Mouse (Mus musculus) mouse embryonic stem cell (cell line): Measurements from ENCODE around the gene Vwce.

ENCODE experiments used
- in situ Hi-C, 2 experiments: fragments of 300-500 bp; cut with MboI; formaldehyde crosslinking; loops; 1 replicate in 1 of 2; 3 replicates in 1 of 2; pipeline ENCODE4 v1.14.3; 2019 to 2020; ENCODE audit warnings: low sequenced_read_pairs in 2 of 2, low pct_unique_long_range_greater_than_20kb in 1 of 2, mixed read lengths in 1 of 2; ENCODE audit not compliant: unreplicated experiment in 1 of 2

Gene Vwce

DNA sequence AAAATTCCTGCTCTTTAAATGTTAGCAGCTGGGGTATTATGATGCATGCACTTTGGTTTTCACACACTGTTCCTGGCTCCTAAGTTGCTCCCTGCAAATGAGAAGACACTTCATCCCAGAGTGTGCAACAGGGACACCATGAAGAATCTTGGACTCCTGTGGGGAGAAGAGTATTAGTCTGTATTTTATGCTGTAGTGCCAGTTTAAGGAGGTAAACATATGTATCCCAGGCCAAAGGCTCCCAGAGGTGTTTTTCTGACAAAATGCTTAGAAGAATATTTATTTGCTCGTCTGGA lies 44.7 kb downstream of the Vwce start:
- in situ Hi-C loops, result no loop called here

DNA sequence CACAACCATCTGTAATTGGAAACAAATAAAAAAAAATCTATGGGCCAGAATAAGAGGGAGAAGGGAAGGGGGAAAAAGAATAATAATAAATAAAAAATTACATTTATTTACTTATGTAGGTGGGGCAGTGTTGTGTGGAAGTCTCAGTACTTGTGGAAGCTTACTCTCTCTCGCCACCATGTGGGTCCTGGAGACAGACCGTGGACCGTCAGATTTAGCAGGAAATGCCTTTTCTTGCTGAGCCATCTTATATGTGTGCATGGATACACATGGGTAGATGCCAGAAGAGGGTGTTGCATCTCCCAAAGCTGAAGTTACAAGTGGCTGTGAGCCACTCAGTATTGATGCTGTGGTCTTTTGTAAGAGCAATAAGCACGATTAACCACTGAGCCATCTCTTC lies 47.6 kb downstream of the Vwce start:
- in situ Hi-C loops, result no loop called here

DNA sequence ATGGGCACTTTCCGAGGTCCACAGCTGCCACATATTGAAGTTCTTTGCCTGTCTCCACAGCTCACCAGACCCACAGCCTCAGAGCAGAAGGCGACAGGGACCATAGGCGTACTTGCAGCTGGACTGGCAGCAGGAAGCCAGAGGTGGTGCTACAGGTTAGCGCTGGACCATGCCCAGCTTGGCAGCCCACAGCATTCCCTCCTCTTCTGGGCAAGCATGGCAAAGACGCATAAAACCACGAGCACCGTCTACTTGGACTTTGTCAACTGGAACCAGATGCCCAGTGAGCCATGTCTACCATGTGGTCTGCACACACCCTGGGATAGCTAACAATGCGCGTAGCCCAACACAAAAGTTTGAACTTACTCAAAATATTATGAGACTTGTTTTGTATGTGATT lies 51.1 kb downstream of the Vwce start:
- in situ Hi-C loops, result no loop called here

DNA sequence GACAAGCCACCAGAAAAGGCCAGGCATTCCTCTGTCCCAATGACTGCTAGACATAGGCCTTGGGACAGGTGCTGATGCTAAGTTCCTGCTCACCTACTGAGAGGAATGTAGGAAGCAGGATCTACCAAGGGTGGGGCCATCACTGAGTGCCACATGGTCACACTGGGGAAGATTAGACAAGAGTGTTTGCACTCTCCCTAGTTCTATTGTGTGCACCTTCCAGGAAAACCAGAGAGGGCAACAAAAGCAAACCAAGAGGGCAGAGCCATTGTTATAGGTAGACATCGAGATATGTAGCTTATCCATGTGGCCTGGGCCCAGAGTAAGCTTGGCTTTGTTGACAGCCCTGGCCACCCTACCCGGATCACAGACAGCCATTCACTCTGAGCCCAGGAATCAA lies 51.7 kb downstream of the Vwce start:
- in situ Hi-C loops, result no loop called here

DNA sequence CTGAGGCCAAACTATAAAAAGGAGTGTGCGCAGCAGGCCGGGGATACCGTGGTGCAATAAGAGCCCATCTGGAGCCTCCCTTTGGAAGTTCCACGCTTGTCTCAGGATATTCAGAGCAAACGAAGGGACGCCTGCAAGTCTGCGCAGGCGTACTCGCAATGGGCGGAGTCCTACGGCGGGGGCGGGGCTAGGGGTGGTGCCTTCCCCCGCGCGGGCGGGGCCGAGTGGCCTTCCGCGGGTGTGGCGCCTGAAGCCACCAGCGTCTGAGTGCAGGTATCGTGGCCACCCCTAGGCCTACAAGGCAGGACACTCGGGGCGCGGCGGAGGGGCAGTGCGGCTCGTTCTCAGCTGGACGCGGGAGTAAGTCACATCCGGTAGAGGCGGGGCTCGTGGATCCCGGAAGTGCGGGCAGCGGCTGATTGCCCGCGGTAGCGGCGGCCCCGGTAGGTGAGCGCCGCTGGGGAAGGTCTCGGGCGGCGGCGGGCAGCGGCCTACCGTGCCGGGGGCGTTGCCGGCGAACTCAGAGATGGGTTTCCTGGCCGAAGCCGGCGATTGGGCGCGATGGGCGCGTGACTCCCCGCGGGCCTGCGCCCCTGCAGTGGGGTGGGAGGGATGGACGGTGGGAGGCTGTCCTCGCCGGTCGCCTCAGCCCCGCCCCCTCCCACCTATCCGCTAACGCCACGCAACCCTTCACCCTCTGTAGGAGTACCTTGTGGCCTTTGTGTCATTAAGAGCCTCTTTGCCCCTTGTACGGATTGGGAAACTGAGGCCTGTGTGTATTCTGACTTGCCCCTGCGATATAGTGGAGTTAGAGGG lies 54.7 kb downstream of the Vwce start, which contains the start of gene Vps37c:
Gene Vps37c, plus strand, starts transcription at position 199 of the 816 bp plus-strand sequence.
- in situ Hi-C loops, result no loop called here

DNA sequence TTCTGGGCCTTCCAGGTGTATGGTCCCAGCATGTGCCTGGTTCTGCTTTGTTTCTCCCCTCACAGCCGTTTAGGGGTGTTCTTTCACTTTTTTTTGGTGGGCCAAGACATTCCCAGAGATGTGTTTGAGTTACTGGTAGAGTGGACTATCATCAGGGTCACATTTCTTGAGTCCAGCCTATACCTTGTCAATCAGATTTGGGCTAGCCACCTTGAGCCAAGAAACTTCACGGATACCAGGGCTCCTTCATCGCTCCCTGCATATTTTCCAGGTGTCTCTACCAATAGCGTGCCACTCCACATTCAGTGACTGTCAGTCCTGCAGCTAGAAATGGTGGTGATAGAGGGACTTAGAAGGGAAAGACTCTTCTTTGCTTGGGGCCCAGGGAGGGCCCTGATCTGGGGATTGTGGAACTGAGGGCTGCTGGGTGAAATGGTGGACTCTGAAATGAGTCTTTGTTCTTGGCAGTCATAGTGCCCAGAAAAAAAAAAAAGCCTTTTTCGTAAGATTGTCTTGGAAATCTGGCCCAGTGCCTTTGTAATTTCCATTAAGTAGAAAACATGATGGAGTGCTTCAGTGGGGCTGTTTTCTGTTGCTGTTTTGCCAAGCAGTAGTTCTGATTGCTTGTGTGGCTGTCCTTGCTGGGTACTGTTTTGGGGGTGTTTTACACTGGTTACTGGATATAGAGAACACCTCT lies 55.6 kb downstream of the Vwce start:
- in situ Hi-C loops, result no loop called here

DNA sequence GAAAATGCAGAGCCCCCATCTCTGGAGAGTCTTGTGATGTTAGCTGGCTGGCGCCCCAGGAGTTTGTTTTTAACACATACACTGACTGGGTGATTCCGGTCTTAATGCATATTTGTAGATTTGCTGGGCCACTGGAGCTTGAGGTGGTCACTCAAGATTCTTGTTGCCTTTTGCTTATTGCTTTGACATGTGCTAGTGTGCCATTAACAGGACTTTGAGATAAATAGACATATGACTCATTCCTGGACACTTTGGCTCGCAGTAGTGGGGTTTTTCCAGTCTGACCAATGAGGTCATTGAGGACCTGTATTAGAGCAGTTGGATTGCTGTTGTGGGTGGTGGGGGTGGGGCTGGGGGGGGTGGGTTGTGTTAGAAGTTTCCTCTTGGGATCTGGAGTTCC lies 56.3 kb downstream of the Vwce start:
- in situ Hi-C loops, result no loop called here

DNA sequence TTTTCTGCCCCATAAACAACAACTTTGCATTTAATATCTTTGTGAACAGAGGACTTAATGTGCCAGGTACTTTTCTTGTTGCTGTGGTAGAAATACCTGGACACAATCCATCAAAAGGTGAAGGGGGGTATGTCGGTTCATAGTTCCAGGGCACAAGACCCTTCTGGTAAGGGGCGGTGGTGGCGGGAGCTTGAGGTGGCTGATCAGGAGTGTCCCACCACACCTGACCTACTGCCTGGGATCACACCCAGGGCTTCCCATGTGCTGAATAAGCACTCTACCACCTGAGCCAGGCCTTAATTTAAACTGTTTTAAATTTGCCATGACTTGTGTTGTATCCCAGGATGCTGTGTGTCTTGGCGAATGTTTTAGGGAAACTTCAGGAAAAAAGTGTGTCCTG lies 57.1 kb downstream of the Vwce start:
- in situ Hi-C loops, result no loop called here

DNA sequence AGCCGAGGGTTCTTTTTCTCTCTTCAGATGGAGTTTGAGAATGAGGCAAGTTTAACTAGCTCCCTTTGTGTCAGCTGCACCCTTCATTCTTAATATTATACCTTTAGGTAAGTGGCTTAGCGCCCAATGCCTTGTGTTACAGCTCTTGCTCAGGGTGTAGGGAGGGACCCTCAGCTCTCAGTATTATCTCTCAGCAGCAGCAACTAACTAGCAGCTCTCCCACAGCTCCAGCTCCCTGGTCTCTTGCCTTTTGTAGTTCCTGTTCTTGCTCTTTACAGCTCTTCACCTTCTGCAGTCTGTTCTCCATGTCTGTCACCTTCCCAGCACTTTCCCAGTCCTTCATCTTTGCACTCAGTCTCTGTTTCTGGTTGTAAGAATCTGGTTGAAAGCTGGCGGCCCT lies 57.6 kb downstream of the Vwce start:
- in situ Hi-C loops, result no loop called here

DNA sequence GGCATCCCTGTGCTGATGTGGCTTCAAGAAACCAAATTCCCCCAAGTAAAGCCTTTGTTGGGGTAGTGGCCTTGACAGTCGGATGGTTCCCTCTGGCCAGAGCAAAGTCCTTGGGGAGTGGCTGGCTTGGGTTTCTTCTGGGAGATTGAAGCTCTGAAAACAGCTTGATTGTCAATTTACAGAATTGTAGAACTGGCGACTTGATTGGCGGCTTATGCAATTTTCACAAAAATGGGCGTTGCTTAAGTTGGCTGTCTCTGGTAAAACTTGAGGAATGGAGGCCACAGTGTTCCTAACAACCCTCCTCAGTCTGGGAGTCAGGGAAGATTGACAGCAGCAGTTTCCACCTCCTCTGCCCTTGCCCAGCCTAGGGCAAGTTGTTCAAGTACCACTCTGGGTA lies 58.3 kb downstream of the Vwce start:
- in situ Hi-C loops, result no loop called here

DNA sequence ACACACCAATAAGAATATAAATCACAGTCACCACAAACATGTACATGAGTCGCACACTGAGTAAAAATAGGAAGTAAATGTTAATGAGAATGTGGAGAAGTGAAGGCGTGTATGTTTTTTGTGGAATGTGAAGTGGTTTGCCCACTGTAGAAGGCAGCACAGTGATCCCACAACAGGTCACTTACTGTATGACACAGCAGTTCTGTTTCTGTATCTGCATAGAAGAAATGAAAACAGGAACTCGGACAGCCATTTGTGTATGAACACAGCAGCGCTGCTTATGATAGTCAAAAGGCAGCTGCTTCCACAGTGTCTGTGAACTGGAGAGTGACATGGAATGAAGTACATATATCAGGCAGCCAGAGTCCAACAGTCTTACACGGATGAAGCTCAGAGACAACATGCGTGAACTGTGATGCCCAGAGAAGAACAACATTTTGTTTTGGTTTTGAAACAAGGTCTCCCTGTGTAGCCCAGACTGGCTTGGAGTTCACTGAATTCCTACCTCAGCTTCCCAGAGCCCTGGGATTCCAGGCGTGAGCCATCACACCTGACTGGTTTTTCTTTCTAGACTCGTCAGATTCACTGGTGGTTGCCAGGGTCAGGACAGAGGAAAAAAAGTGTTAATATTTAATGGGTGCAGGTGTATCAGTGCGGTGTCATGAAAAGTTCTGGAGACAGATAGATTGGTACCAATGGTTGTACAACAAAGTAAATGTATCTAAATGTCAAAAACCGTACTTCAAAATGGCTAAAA lies 60.1 kb downstream of the Vwce start:
- in situ Hi-C loops, result no loop called here

DNA sequence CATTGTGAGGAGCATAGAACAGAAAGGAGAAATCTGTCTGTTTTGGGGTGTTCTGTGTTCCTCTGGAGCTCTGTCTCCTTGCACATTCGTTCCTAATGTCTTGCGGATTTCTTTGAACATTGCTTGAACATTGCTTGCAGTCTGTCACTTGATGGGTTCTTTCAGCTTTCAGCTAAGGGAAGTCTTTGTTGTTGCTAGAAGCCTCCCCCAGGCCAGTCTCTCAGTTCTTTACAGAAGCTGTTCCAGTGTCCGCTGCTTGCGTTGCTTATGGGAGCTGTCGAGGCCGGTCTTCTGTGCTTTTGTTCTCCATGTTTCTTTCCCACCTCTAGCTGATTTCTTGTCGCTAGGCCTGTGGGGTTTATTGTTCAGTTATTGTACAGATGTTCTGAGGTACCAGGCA lies 61.8 kb downstream of the Vwce start:
- in situ Hi-C loops, result no loop called here

DNA sequence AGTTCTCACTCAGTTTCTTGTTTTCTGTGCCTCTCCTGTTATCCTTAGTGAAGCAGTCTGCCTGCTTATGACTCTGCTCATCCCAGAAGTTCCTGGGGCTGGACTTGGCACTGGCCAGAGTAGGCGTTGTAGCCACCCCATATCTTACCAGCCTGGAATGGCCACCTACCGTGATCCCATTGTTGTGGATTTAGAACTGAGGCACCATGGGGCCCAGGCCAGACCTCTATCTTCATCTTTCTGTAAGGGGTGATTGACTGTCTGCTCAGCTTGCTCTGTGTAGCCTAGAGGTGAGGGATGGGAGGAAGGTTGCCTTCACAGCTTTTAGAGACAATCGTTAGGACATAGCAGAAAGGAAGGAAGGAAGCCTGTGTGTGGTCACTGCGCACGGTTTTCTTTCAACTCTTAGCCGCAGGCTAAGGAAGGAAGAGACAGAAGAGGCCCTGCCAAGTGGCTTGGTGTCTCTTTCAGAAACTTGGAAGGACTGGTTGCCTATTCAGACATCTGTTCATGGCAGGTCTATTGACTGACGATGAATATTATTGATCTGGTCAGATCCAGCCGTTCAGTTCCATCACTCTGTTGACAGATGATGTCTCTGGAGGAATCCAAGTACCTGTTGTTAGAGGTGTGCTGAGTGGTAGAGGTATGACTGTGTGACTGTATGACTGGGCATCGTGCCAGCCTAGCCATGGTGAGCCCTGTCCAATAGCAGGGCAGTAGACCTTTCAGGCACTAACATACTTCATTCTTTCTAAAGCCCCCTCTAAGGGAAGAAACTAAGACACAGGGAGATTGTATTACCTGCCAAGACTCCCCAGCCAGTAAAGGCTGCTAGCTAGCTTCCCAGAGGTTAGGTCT lies 64.3 kb downstream of the Vwce start:
- in situ Hi-C loops, result no loop called here

DNA sequence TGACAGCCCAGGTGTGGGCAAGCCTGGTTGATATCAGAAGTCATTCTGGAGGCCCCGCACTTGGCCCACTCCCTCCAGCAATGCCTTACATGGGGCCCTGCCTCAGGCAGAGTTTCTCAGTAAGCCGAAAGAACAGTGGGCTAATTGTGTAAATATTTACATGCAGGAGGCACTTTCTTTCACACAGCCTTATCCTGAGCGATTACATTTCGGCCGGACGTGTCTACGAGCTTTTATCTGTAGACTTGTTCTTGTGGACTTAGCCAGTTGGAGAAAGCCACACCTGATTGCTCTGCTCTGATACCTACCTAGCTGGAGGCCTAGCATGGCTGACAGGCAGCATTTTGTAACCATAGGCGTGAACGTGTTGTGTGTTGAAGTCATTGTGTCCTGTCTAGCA lies 65.8 kb downstream of the Vwce start:
- in situ Hi-C loops, result loop anchor here in 1 of 2 experiments (5.0 kb wide), 1 partner anchor 33 kb away; no protein-coding TSS in a partner anchor

DNA sequence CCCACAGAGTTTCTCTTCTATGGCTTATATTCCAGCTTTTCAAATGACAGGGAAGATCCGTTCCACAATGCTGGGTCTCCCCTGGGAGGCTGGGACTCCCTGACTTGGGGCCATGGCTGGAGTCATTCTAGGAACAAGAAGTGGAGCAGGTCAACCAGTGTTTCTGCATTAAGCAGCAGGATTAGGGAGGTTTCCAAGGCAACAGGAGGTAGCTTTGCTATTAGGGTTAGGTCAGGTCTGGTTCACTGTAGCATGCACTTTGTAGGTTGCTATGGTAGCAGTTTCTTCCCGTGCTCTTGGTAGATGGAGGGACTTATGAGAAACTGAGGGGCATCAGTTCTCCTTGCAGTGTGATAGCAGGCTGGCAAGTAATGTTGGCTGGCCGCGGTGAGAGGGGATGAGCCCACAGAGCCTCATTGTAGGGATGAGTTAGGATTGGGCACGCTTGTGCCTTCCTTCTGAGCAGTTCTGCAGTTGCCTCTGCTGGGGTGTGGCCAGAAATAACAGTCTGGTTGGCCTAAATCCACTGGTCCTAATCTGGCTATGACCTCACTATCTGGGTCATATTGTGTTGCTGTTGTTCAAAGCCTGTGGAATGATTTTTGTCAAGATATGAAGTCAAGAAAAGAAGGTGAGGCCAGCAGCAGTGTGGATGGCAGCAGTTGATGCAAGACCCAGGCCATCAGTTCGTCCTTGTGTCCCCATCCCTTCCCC lies 67.2 kb downstream of the Vwce start:
- in situ Hi-C loops, result loop anchor here in 1 of 2 experiments (5.0 kb wide), 1 partner anchor 34 kb away; no protein-coding TSS in a partner anchor

DNA sequence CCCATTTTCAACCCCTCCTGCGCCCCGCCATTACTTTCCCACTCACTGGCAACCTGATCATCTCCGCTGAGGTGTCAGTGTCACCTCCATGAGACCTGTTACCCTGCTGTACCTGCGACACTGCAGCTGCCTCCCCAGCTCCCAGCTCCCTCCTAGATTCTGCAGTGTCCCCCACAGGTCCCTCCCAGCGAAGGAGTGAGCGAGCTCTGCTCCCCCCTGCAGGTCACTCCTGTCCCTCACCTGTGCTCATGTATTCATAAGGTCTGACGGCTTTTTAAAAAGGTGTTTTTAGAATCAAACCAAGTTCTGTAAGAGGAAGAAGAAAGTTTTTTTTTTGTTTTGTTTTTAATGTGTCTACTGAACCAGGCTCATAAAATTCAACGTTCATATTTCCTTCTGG lies 68.1 kb downstream of the Vwce start:
- in situ Hi-C loops, result loop anchor here in 1 of 2 experiments (5.0 kb wide), 1 partner anchor 35 kb away; no protein-coding TSS in a partner anchor

DNA sequence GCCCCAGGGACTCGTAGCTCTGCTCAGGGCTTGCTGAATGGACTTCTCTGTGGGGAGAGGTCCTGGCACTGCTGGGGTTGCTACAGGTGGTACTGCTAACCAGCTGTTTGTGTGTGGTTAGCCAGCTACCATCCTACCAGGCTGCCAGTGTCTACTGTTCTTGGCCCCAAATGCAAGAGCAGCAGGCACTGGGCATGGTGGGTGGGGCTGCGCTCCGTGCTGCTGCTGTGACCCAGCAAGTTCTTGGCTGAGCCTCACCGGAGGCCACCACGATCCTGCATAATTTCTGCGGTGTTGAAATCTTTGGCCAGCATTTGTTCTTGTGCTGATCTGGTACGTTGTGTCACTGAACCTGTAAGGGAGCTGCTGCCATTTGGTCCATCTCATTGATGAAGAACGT lies 69.5 kb downstream of the Vwce start:
- in situ Hi-C loops, result loop anchor here in 1 of 2 experiments (5.0 kb wide), 1 partner anchor 36 kb away; no protein-coding TSS in a partner anchor
